Mouse (Mus musculus) forebrain, postnatal 0 days (tissue): Measurements from ENCODE around the gene Ext2. TPM values are rescaled to one million over a fixed set of nuclear protein-coding genes. Genes with fewer than 3 reads are reported as not detected.

Experiments
- ATAC-seq: fragments of 200-750 bp; cut with Nextera tagmentation; 2 replicates; pipeline ENCODE4 v1.8.0; 2017; ENCODE audit warnings: mild to moderate bottlenecking, moderate library complexity
- DNase-seq: peaks from one replicate; pipeline ENCODE4 v3.0.0-alpha.2; 2015
- H3K27ac ChIP-seq: fragments of 300-500 bp; sonication (generic); 2 replicates; pipeline ENCODE4 v1.5.1; 2014; ENCODE audit warnings: low read depth, mild to moderate bottlenecking, antibody characterized with exemption, low read length, moderate library complexity, mixed read lengths
- H3K27me3 ChIP-seq: fragments of 300-500 bp; sonication (generic); 2 replicates; pipeline ENCODE4 v1.6.1; 2014; ENCODE audit warnings: mild to moderate bottlenecking, low read length, mixed read lengths; ENCODE audit not compliant: insufficient read depth
- H3K36me3 ChIP-seq: fragments of 300-500 bp; sonication (generic); 2 replicates; pipeline ENCODE4 v1.6.1; 2014; ENCODE audit warnings: mild to moderate bottlenecking, moderate library complexity; ENCODE audit not compliant: insufficient read depth
- H3K4me1 ChIP-seq: fragments of 300-500 bp; sonication (generic); 2 replicates; pipeline ENCODE4 v1.6.1; 2014; ENCODE audit warnings: antibody characterized with exemption; ENCODE audit not compliant: insufficient read depth
- H3K4me2 ChIP-seq: fragments of 300-500 bp; sonication (generic); 2 replicates; pipeline ENCODE4 v1.6.1; 2014; ENCODE audit warnings: low read depth, mild to moderate bottlenecking, moderate library complexity
- H3K4me3 ChIP-seq: fragments of 300-500 bp; sonication (generic); 2 replicates; pipeline ENCODE4 v1.5.1; 2014; ENCODE audit warnings: low read depth, low read length, mixed read lengths
- H3K9ac ChIP-seq: fragments of 300-500 bp; sonication (generic); 2 replicates; pipeline ENCODE4 v1.6.1; 2014; ENCODE audit warnings: mild to moderate bottlenecking
- H3K9me3 ChIP-seq: fragments of 300-500 bp; sonication (generic); 2 replicates; pipeline ENCODE4 v1.6.1; 2016; ENCODE audit warnings: low read length
- CTCF ChIP-seq: sonication (generic); IDR thresholded peaks from 2 replicates; pipeline ENCODE4 v1.5.1; 2016; ENCODE audit warnings: antibody characterized with exemption, control low read depth, low read depth
- WGBS: fragments of 180-500 bp; shearing (Covaris S2); extraction: QIAGEN DNeasy Blood & Tissue Kit; methylation state at CpG from one replicate; pipeline ENCODE4 v1.1.7; 2014; 5-methylcytosine and 5-hydroxymethylcytosine counted together
- polyA plus RNA-seq: library from polyadenylated mRNA; unstranded; fragments of >200 nt; fragmentation: Nextera tagmentation; extraction: Ambion mirVana; gene quantifications from 2 replicates; pipeline ENCODE4 v1.2.1, GENCODE M21; 2015
- total RNA-seq: library from RNA; depleted of rRNA; stranded (reverse); fragments of >200 nt; gene quantifications from 2 replicates; pipeline ENCODE4 v1.2.3, GENCODE M21; 2014

The Ext2 gene
- total and polyA plus RNA-seq, 2 experiments from 2014 or later, result 37.7 to 68.6 TPM

- Histone ChIP-seq H3K27ac (no peak overlapping the region), H3K36me3 (no peaks in the 10 kb centered on the region), H3K9me3 (no peaks in the 10 kb centered on the region), H3K4me1 (no peaks in the 10 kb centered on the region), H3K4me3 (no peak overlapping the region), H3K9ac (no peak overlapping the region), H3K27me3 (peaks cover 48% of the 10 kb centered on the region), H3K4me2 (no peak overlapping the region)
- TF ChIP-seq CTCF, result no peak
- WGBS, result 4% methylated on average over 20 of the region's 20 CpGs
- no peak for ATAC-seq
- no peak for DNase-seq
These were observed 174.3 kb downstream of the Ext2 start for GRCm38 (mm10) chr2:93647924-93648575.

- TF ChIP-seq CTCF, result no peak
- no peak overlapping the region for H3K4me3 ChIP-seq
- no peaks in the 10 kb centered on the region for H3K9me3 ChIP-seq
- no peaks in the 10 kb centered on the region for H3K36me3 ChIP-seq
- H3K4me2 ChIP-seq, result peak overlapping the region; percentile 21; the same call in 1 of the 2 replicates
- H3K9ac ChIP-seq, result no peak overlapping the region
- H3K27ac ChIP-seq, result no peak overlapping the region
- peaks cover 48% of the 10 kb centered on the region for H3K27me3 ChIP-seq
- DNase-seq (peak; percentile 66), ATAC-seq (no peak)
- WGBS, result 1% methylated on average over 44 of the region's 44 CpGs
- H3K4me1 ChIP-seq, result no peaks in the 10 kb centered on the region
These were observed 175.1 kb downstream of the Ext2 start for GRCm38 (mm10) chr2:93647051-93647923.

- no peak for ATAC-seq
- Histone ChIP-seq H3K36me3 (no peaks in the 10 kb centered on the region), H3K4me2 (peak overlapping the region; percentile 6; the same call in 1 of the 2 replicates), H3K9ac (no peak overlapping the region), H3K27ac (no peak overlapping the region), H3K4me1 (no peaks in the 10 kb centered on the region), H3K9me3 (no peaks in the 10 kb centered on the region), H3K4me3 (no peak overlapping the region), H3K27me3 (peaks cover 63% of the 10 kb centered on the region)
- no peak for DNase-seq
- WGBS, result 8% methylated on average over 33 of the region's 33 CpGs
- no peak for TF ChIP-seq CTCF
These were observed 176.6 kb downstream of the Ext2 start for GRCm38 (mm10) chr2:93645626-93646320.

- DNase-seq (no peak), ATAC-seq (no peak)
- Histone ChIP-seq H3K36me3 (no peaks in the 10 kb centered on the region), H3K4me2 (0 out of 2 replicates have a peak overlapping the region, but pooled peaks have one; percentile 6), H3K9me3 (no peaks in the 10 kb centered on the region), H3K27me3 (peaks cover 64% of the 10 kb centered on the region), H3K9ac (no peak overlapping the region), H3K4me3 (no peak overlapping the region), H3K27ac (no peak overlapping the region), H3K4me1 (no peaks in the 10 kb centered on the region)
- no peak for TF ChIP-seq CTCF
- WGBS, result 28% methylated on average over 10 of the region's 10 CpGs
These were observed 177.2 kb downstream of the Ext2 start for GRCm38 (mm10) chr2:93645197-93645596.

- H3K4me1 ChIP-seq, result no peaks in the 10 kb centered on the region
- ATAC-seq (no peak), DNase-seq (no peak)
- H3K27ac ChIP-seq, result no peak overlapping the region
- no peak overlapping the region for H3K9ac ChIP-seq
- H3K27me3 ChIP-seq, result peaks cover 69% of the 10 kb centered on the region
- no peaks in the 10 kb centered on the region for H3K9me3 ChIP-seq
- no peak for TF ChIP-seq CTCF
- WGBS, result 25% methylated on average over 6 of the region's 6 CpGs
- H3K4me2 ChIP-seq, result no peak overlapping the region
- no peaks in the 10 kb centered on the region for H3K36me3 ChIP-seq
- H3K4me3 ChIP-seq, result no peak overlapping the region
These were observed 177.6 kb downstream of the Ext2 start for GRCm38 (mm10) chr2:93644731-93645130.

GRCm38 (mm10) chr2:93644234-93644633 lies 178.1 kb downstream of the Ext2 start:
- no peak overlapping the region for H3K4me3 ChIP-seq
- DNase-seq (no peak), ATAC-seq (no peak)
- 23% methylated on average over 4 of the region's 4 CpGs for WGBS
- H3K4me2 ChIP-seq, result no peak overlapping the region
- no peak for TF ChIP-seq CTCF
- H3K27ac ChIP-seq, result no peak overlapping the region
- no peaks in the 10 kb centered on the region for H3K36me3 ChIP-seq
- H3K27me3 ChIP-seq, result peaks cover 74% of the 10 kb centered on the region
- no peaks in the 10 kb centered on the region for H3K9me3 ChIP-seq
- no peak overlapping the region for H3K9ac ChIP-seq
- H3K4me1 ChIP-seq, result no peaks in the 10 kb centered on the region

- Histone ChIP-seq H3K27me3 (peaks cover 73% of the 10 kb centered on the region), H3K4me1 (no peaks in the 10 kb centered on the region), H3K4me3 (peak overlapping the region; percentile 30; the same call in 1 of the 2 replicates), H3K27ac (no peak overlapping the region), H3K9me3 (no peaks in the 10 kb centered on the region), H3K36me3 (no peaks in the 10 kb centered on the region), H3K9ac (0 out of 2 replicates have a peak overlapping the region, but pooled peaks have one; percentile 18), H3K4me2 (peak overlapping the region; percentile 48)
- ATAC-seq (no peak), DNase-seq (no peak)
- TF ChIP-seq CTCF, result no peak
- 2% methylated on average over 28 of the region's 28 CpGs for WGBS
These were observed 179.0 kb downstream of the Ext2 start for GRCm38 (mm10) chr2:93643403-93643780.
